Mouse (Mus musculus) heart, adult 2 months (tissue): ENCODE results near the gene Sp1. TPM values are rescaled to one million over a fixed set of nuclear protein-coding genes. Genes with fewer than 3 reads are reported as not detected.

Experiments
- DNase-seq, 2 experiments: peaks; one replicate each; pipeline ENCODE4 v3.0.0; 2021
- H3K27ac ChIP-seq: fragments of 200-600 bp; 2 replicates; pipeline ENCODE4 v1.8.1; 2022
- H3K27me3 ChIP-seq: fragments of 200-500 bp; 2 replicates; pipeline ENCODE4 v1.6.1; 2012; ENCODE audit warnings: mild to moderate bottlenecking, low read length, inconsistent platforms, mixed read lengths; ENCODE audit not compliant: control insufficient read depth, insufficient read depth
- H3K36me3 ChIP-seq: fragments of 200-500 bp; 2 replicates; pipeline ENCODE4 v1.6.1; 2012; ENCODE audit warnings: low read length, inconsistent platforms; ENCODE audit not compliant: control insufficient read depth, insufficient read depth
- H3K4me1 ChIP-seq: fragments of 200-500 bp; 2 replicates; pipeline ENCODE4 v1.6.1; 2011; ENCODE audit warnings: low read length; ENCODE audit not compliant: control insufficient read depth, insufficient read depth
- H3K4me3 ChIP-seq: fragments of 200-600 bp; 2 replicates; pipeline ENCODE4 v1.8.1; 2022
- H3K79me2 ChIP-seq: fragments of 200-500 bp; replicated peaks from 2 replicates; pipeline ENCODE4 v1.6.1; 2012; ENCODE audit warnings: mild to moderate bottlenecking, inconsistent platforms, low read length, moderate library complexity, mixed read lengths; ENCODE audit not compliant: control insufficient read depth, insufficient read depth
- H3K9ac ChIP-seq: fragments of 200-500 bp; 2 replicates; pipeline ENCODE4 v1.6.1; 2012; ENCODE audit warnings: low read depth, mild to moderate bottlenecking, control low read depth, inconsistent platforms, low read length, mixed read lengths
- CTCF ChIP-seq: fragments of 200-600 bp; IDR thresholded peaks from 2 replicates; pipeline ENCODE4 v1.8.1; 2022; ENCODE audit warnings: antibody characterized with exemption, mild to moderate bottlenecking, moderate library complexity
- EP300 ChIP-seq: fragments of 200-500 bp; IDR thresholded peaks from 2 replicates; pipeline ENCODE4 v1.6.1; 2011; ENCODE audit warnings: low read depth, low read length, control low read depth; ENCODE audit not compliant: insufficient read depth
- POLR2A ChIP-seq: fragments of 200-500 bp; IDR thresholded peaks from 2 replicates; pipeline ENCODE4 v1.6.1; 2011; ENCODE audit warnings: mild to moderate bottlenecking, low read depth, low read length, control low read depth; ENCODE audit not compliant: insufficient read depth
- WGBS: fragments of 180-500 bp; shearing (Covaris S2); methylation state at CpG from one replicate; pipeline ENCODE4 v1.1.7; 2018; 5-methylcytosine and 5-hydroxymethylcytosine counted together
- intact Hi-C: fragments of 180-260 bp; cut with DNase I; formaldehyde crosslinking; loops from one replicate; pipeline ENCODE4 v1.15.1; 2025
- polyA plus RNA-seq: library from polyadenylated mRNA; depleted of rRNA; stranded (reverse); fragments of >200 nt; gene quantifications from 2 replicates; pipeline ENCODE4 v1.2.3, GENCODE M21; 2012
- total RNA-seq, 2 experiments: library from RNA; stranded (reverse); gene quantifications; 2 replicates each; pipeline ENCODE4 v1.2.3; 2021

The Sp1 gene
- total and polyA plus RNA-seq, 3 experiments, result 9.6 to 41.5 (median 36.5) TPM

DNA sequence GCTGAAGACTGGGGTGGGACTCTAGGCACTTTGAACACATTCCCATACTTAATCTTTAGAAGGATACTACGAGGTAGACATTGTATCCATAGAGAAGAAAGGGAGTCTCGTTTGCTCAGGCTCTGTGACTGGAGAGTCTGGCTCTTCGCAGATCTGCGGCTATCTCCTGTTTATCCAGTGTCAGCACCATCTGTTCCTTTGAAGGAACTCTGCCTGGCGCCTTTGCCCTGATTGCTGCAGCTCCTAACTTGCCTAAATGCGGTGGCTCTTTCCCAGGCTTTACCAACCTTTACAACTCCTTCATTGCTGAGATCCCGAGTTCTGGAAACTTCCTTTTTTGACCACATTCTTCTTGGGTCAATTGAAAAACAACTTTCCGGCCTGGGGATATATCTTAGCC lies 43.4 kb downstream of the Sp1 start:
- intact Hi-C loops, result loop anchor here (10.0 kb wide), 1 partner anchor 165 kb away; no protein-coding TSS in a partner anchor
- H3K4me1 ChIP-seq, result no peaks in the 10 kb centered on the region; the same call in 1 of the 2 replicates
- no peak overlapping the region for H3K9ac ChIP-seq
- WGBS, result 51% methylated on average over 8 of the region's 8 CpGs
- H3K27me3 ChIP-seq, result no peaks in the 10 kb centered on the region
- DNase-seq, result no peak
- no peak overlapping the region for H3K27ac ChIP-seq
- H3K79me2 ChIP-seq, result no peaks in the 10 kb centered on the region
- TF ChIP-seq CTCF (no peak), POLR2A (no peak), EP300 (no peak)
- H3K36me3 ChIP-seq, result no peaks in the 10 kb centered on the region
- no peak overlapping the region for H3K4me3 ChIP-seq

DNA sequence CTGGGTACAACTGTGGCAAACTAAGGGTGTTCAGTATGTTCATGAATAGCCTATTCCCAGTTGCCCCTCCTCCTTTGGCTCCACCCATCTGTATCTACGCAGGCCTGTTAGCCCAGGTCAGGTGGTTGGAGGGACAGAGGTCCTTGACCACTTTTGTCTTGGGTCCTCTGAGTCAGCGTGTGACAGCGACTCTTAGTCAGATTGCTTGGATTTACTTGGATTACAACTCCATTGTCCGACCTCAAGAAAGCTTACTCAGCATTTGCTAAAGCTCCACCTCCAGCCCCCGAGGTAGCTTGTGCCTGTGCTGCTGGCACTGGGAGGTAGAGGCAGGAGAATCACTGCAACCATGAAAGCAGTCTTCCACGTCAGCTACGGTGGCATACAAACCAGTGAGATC lies 45.0 kb downstream of the Sp1 start:
- no peak overlapping the region for H3K4me3 ChIP-seq
- H3K79me2 ChIP-seq, result no peaks in the 10 kb centered on the region
- no peak for TF ChIP-seq CTCF
- no peak for TF ChIP-seq POLR2A
- TF ChIP-seq EP300, result no peak
- intact Hi-C loops, result no loop called here
- no peak overlapping the region for H3K9ac ChIP-seq
- H3K27ac ChIP-seq, result no peak overlapping the region
- H3K27me3 ChIP-seq, result no peaks in the 10 kb centered on the region
- H3K36me3 ChIP-seq, result no peaks in the 10 kb centered on the region
- no peak for DNase-seq
- WGBS, result 39% methylated on average over 7 of the region's 7 CpGs
- no peaks in the 10 kb centered on the region; the same call in 1 of the 2 replicates for H3K4me1 ChIP-seq

DNA sequence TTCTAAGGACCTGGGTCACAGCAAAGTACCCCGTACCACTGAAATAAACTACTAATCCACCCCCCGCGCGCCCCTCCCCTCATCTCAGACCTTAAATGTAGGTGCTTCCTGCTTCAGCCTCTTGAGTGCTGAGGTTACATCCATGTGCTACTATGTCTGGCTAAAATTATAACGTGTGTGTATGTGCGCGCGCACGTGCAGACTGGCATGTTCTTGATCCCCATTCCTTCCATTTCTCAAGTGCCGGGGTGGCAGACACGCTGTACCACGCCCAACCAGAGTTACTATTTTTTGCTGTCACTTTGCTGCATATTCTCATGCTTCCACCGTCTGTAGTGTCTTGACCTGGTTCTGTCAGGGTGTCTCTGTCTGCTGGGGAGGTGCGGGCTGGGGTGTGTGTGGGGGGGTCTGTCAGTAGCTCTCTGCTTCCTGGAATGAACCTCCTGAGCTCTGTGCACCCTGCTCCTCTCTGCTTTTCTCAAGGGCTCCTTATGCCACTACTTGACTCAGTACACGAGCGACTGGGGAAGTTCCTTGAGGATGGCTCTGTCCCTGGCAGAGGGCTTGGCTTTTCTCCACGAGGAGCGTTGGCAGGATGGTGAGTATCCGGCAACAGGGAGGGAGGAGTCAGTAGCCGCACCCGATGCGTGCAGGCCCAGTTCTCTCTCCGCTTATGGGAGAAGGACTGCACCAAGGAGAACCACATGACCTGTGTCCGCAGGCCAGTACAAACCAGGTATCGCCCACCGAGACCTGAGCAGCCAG lies 45.9 kb downstream of the Sp1 start:
- Histone ChIP-seq H3K4me3 (no peak overlapping the region), H3K9ac (no peak overlapping the region), H3K27ac (no peak overlapping the region), H3K27me3 (no peaks in the 10 kb centered on the region), H3K79me2 (no peaks in the 10 kb centered on the region), H3K36me3 (no peaks in the 10 kb centered on the region), H3K4me1 (no peaks in the 10 kb centered on the region; the same call in 1 of the 2 replicates)
- TF ChIP-seq POLR2A (no peak), CTCF (no peak), EP300 (no peak)
- DNase-seq, result no peak
- intact Hi-C loops, result no loop called here
- WGBS, result 67% methylated on average over 26 of the region's 26 CpGs

DNA sequence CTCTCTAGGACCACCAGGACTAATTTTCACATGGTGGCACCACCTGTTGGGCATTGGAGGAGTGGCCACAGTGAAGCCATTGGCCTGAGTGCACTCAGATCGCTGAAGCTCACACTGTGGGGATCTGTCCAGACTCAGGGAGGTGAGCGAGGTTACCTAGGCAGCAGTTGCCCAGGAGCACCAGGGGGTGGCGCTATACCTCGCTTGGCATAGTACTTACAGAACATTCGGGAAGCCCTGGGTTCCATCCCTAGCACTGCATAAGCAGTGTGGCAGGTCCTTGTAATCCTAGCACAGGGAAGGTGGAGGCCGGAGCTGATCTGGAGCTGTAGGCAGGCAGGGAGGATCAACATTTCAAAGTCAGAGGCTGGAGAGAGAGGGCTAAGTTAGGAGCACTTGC lies 50.0 kb downstream of the Sp1 start:
- intact Hi-C loops, result no loop called here
- no peak for TF ChIP-seq POLR2A
- TF ChIP-seq CTCF, result peak; percentile 57
- 49% methylated on average over 6 of the region's 6 CpGs for WGBS

DNA sequence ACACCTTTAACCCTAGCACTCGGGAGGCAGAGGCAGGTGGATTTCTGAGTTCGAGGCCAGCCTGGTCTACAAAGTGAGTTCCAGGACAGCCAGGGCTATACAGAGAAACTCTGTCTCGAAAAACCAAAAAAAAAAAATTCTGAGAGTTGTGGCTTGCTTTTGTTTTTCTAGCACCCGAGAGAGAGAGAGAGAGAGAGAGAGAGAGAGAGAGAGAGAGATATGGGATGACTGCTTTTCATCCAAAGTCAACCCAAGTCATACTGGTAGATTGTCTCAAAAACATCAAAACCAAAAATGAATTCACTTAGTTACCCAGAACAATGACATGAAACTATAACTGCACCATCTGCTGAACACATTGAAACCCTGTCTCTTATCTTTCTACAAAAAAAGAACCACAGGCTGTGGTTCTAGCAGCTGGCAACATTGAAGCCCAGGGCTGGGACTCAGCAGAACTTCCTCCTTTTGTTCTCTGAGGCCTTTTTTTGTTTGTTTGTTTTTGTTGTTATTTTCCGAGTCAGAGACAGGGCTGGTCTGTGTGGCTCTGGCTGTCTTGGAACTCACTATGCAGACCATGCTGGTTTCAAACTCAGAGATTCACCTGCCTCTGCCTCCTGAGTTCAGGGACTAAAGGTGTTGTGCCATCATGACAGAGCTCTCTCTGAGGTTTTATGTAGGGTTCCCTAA lies 52.2 kb downstream of the Sp1 start:
- H3K36me3 ChIP-seq, result no peaks in the 10 kb centered on the region
- WGBS, result 49% methylated on average over 5 of the region's 5 CpGs
- H3K27ac ChIP-seq, result peak overlapping the region; percentile 80
- H3K4me3 ChIP-seq, result peak overlapping the region; percentile 59
- H3K9ac ChIP-seq, result no peak overlapping the region
- intact Hi-C loops, result no loop called here
- peaks cover 7% of the 10 kb centered on the region; the same call in 1 of the 2 replicates for H3K4me1 ChIP-seq
- peak; percentile 43 to 51 for DNase-seq
- no peaks in the 10 kb centered on the region for H3K79me2 ChIP-seq
- no peaks in the 10 kb centered on the region for H3K27me3 ChIP-seq
- no peak for TF ChIP-seq CTCF
- peak; percentile 69; the same call in 1 of the 2 replicates for TF ChIP-seq EP300

More for the DNA sequence above, 50.0 kb downstream of the Sp1 start:
- Histone ChIP-seq H3K4me1 (peaks cover 3% of the 10 kb centered on the region; the same call in 1 of the 2 replicates), H3K9ac (no peak overlapping the region), H3K27me3 (no peaks in the 10 kb centered on the region), H3K36me3 (no peaks in the 10 kb centered on the region), H3K4me3 (no peak overlapping the region), H3K79me2 (no peaks in the 10 kb centered on the region), H3K27ac (no peak overlapping the region)
- no peak for DNase-seq

DNA sequence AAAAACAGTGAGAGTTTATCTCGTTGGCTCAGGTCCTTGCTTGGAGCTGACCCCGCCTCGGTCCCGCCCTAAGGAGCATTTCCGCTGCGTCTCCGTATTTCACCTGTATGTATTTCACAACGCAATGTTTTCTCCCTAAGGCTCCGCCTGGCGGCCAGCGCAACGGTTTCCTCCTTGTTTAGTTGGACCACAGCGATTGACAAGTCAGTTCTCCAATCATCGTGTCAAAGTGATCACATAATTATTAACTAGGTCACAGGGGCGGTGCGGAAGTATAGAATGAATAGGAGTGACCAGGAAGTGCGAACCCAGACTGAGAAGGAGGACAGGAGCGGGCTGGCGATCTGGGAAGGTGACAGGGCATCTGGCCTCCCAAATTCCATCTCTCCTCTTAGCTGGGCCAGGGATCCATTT lies 53.0 kb downstream of the Sp1 start, which contains the start of gene Prr13:
TSS of gene Prr13 (plus strand) at position 125 of the 414 bp plus-strand sequence.
- Histone ChIP-seq H3K79me2 (no peaks in the 10 kb centered on the region), H3K27ac (peak within 1 kb of the TSS; percentile 80), H3K27me3 (no peaks in the 10 kb centered on the region), H3K36me3 (no peaks in the 10 kb centered on the region), H3K4me3 (peak within 1 kb of the TSS; percentile 59), H3K4me1 (peaks cover 7% of the 10 kb centered on the region; the same call in 1 of the 2 replicates), H3K9ac (peak within 1 kb of the TSS; percentile 56)
- peak; percentile 87 for TF ChIP-seq EP300
- TF ChIP-seq CTCF, result peak; percentile 84
- TF ChIP-seq POLR2A, result peak; percentile 89
- intact Hi-C loops, result no loop called here
- peak; percentile 88 to 92 for DNase-seq
- 1% methylated on average over 19 of the region's 19 CpGs for WGBS
